In the genomic region with DNA sequence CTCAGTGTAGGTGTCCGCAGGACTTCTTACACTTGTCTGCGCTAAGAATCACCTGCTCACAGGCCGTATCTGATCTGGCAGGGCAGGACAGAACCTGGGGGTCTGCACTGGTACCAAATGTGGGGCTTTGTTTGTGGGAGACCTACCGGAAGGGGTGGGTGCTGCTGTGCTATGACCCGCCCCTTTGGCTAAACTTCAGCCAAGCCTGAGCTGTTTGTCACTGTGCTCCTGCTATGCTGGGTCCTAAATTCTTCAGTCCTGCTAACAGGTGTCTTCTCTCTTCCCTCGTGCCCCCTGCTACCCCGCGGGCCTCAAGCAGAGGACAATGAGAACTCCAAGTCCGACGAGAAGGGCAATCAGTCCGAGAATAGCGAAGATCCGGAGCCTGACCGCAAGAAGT, we compare ENCODE assay signal across 8 mouse cellular contexts.
DNase-seq lines count a peak whose midpoint lies in the region; ATAC-seq and TF ChIP-seq lines count a peak whose summit lies in the region.

No protein-coding gene starts in this region.

- WGBS in liver, embryonic 14.5 days (ENCODE audit: insufficient replicate concordance), result 27% methylated on average over 14 of the region's 14 CpGs

- H3K27ac ChIP-seq in gastrocnemius, adult 2 months, result no peak overlapping the region
- H3K27ac ChIP-seq in testis, adult 2 months (ENCODE audit: control insufficient read depth, insufficient read depth, low read depth, low read length), result no peak overlapping the region
- H3K27ac ChIP-seq in liver, embryonic 14.5 days, result no peak overlapping the region

- intact Hi-C loops in gastrocnemius, adult 2 months (cut with DNase I), result no loop called here

- H3K9ac ChIP-seq in liver, embryonic 14.5 days (replicated peaks), result no peak overlapping the region

- no peak for DNase-seq in gastrocnemius, adult 2 months
- no peak for DNase-seq in gastrocnemius, postnatal 25 days
- DNase-seq in testis, postnatal 14 days (ENCODE audit: low spot score), result no peak
- no peak for DNase-seq in liver, embryonic 14.5 days (ENCODE audit: low read depth in 3 of 3, low spot score in 3 of 3)
- DNase-seq in thymus, postnatal 25 days, result no peak
- DNase-seq in right cerebral cortex, postnatal 10 days (ENCODE audit: low spot score in 2 of 2), result no peak

- no peak for TF ChIP-seq POLR2A in testis, adult 2 months (IDR thresholded peaks at IDR 0.05; ENCODE audit: control insufficient read depth, low read depth, low read length)

- no peaks in the 10 kb centered on the region for H3K27me3 ChIP-seq in testis, adult 2 months (ENCODE audit: control insufficient read depth, insufficient read depth, low read length)
- H3K27me3 ChIP-seq in liver, embryonic 14.5 days (ENCODE audit: control insufficient read depth, insufficient read depth, low read length), result peaks cover 26% of the 10 kb centered on the region

- H3K4me1 ChIP-seq in testis, adult 2 months (ENCODE audit: control insufficient read depth, insufficient read depth, low read length), result peaks cover 7% of the 10 kb centered on the region
- no peaks in the 10 kb centered on the region; a peak in 1 of 4 replicates for H3K4me1 ChIP-seq in liver, embryonic 14.5 days (replicated peaks; ENCODE audit: control insufficient read depth in 2 of 2, insufficient read depth in 2 of 2, low read length in 1 of 2)

- TF ChIP-seq CTCF in gastrocnemius, adult 2 months (IDR thresholded peaks at IDR 0.05), result no peak
- no peak for TF ChIP-seq CTCF in testis, adult 2 months (IDR thresholded peaks at IDR 0.05; ENCODE audit: control insufficient read depth, insufficient read depth, insufficient replicate concordance, low read depth, low read length)
- TF ChIP-seq CTCF in liver, embryonic 14.5 days (IDR thresholded peaks at IDR 0.05; ENCODE audit: low read depth), result no peak

- no peaks in the 10 kb centered on the region for H3K9me3 ChIP-seq in liver, embryonic 14.5 days (ENCODE audit: control insufficient read depth, low read length)

- ATAC-seq in liver, embryonic 14.5 days (ENCODE audit: insufficient read depth), result no peak
- ATAC-seq in CD4-positive, CD25-positive, alpha-beta regulatory T cell, adult 4 months, result no peak

- no peaks in the 10 kb centered on the region for H3K36me3 ChIP-seq in testis, adult 2 months (ENCODE audit: control insufficient read depth, insufficient read depth, low read length)
- H3K36me3 ChIP-seq in liver, embryonic 14.5 days (replicated peaks; ENCODE audit: control insufficient read depth, insufficient read depth, low read depth), result no peaks in the 10 kb centered on the region

- peak overlapping the region; percentile 55 for H3K4me3 ChIP-seq in gastrocnemius, adult 2 months
- H3K4me3 ChIP-seq in testis, adult 2 months (ENCODE audit: control insufficient read depth, low read depth, low read length), result peak overlapping the region; percentile 77
- no peak overlapping the region for H3K4me3 ChIP-seq in liver, embryonic 14.5 days (ENCODE audit: insufficient read depth in 1 of 2, low read depth in 2 of 2, low read length in 2 of 2)

- TF ChIP-seq EP300 in liver, embryonic 14.5 days (IDR thresholded peaks at IDR 0.05; ENCODE audit: low read depth), result no peak

- peak overlapping the region; percentile 44 for H3K4me2 ChIP-seq in liver, embryonic 14.5 days (ENCODE audit: low read depth)

Comparison
In these comparisons a context has a peak if more than half of its experiments do, and no peak if none do; other contexts are left out.
1. H3K4me3 ChIP-seq: peak in gastrocnemius, adult 2 months (single experiment) and testis, adult 2 months (single experiment); none in liver, embryonic 14.5 days (0 of 2).